Mouse (Mus musculus) ES-Bruce4 (cell line): Measurements from ENCODE around the gene Castor2. TPM values are rescaled to one million over a fixed set of nuclear protein-coding genes. Genes with fewer than 3 reads are reported as not detected.

Source experiments
- H3K27ac ChIP-seq: 2 replicates; pipeline ENCODE4 v1.5.1; 2012; ENCODE audit warnings: low read length, inconsistent platforms; ENCODE audit not compliant: insufficient read depth
- H3K27me3 ChIP-seq: 2 replicates; pipeline ENCODE4 v1.6.1; 2012; ENCODE audit warnings: mild to moderate bottlenecking, low read length, inconsistent platforms; ENCODE audit not compliant: control insufficient read depth, poor library complexity, insufficient read depth, severe bottlenecking
- H3K36me3 ChIP-seq: 2 replicates; pipeline ENCODE4 v1.6.1; 2012; ENCODE audit warnings: inconsistent platforms, mild to moderate bottlenecking, low read length, moderate library complexity; ENCODE audit not compliant: control insufficient read depth, poor library complexity, insufficient read depth, severe bottlenecking
- H3K4me1 ChIP-seq: one replicate; pipeline ENCODE4 v1.8.1; 2011; ENCODE audit warnings: low read length; ENCODE audit not compliant: control insufficient read depth, insufficient read depth
- H3K4me3 ChIP-seq: 2 replicates; pipeline ENCODE4 v1.5.1; 2011; ENCODE audit warnings: low read depth, mild to moderate bottlenecking, low read length
- H3K9ac ChIP-seq: 2 replicates; pipeline ENCODE4 v1.6.1; 2012; ENCODE audit warnings: low read depth, mild to moderate bottlenecking, inconsistent platforms; ENCODE audit not compliant: poor library complexity, severe bottlenecking
- H3K9me3 ChIP-seq: replicated peaks from 2 replicates; pipeline ENCODE4 v1.6.1; 2012; ENCODE audit warnings: mild to moderate bottlenecking, low read length, inconsistent platforms; ENCODE audit not compliant: control insufficient read depth, poor library complexity, insufficient read depth, severe bottlenecking
- CTCF ChIP-seq: IDR thresholded peaks from one replicate; pipeline ENCODE4 v1.8.1; 2011; ENCODE audit warnings: low read depth, low read length
- EP300 ChIP-seq: IDR thresholded peaks from 2 replicates; pipeline ENCODE4 v1.6.1; 2011; ENCODE audit warnings: low read depth, low read length; ENCODE audit not compliant: insufficient read depth
- POLR2A ChIP-seq: IDR thresholded peaks from one replicate; pipeline ENCODE4 v1.8.1; 2011; ENCODE audit warnings: low read length; ENCODE audit not compliant: insufficient read depth
- polyA plus RNA-seq: library from polyadenylated mRNA; stranded (reverse); fragments of >200 nt; gene quantifications from 2 replicates; pipeline ENCODE4 v1.2.4, GENCODE M21; 2011; ENCODE audit warnings: low read depth; ENCODE audit not compliant: missing spikeins, insufficient read depth, insufficient read length

Castor2 gene
- polyA plus RNA-seq, 1 experiment, result 11.1 TPM

- Histone ChIP-seq H3K36me3 (peaks cover 13% of the 10 kb centered on the region), H3K9me3 (no peaks in the 10 kb centered on the region), H3K4me1 (no peaks in the 10 kb centered on the region), H3K9ac (no peak overlapping the region), H3K27me3 (no peaks in the 10 kb centered on the region), H3K27ac (no peak overlapping the region), H3K4me3 (no peak overlapping the region)
- TF ChIP-seq CTCF (no peak), POLR2A (no peak), EP300 (no peak)
Observed at GRCm38 (mm10) chr5:134170167-134170566, 70.7 kb downstream of the Castor2 start.

- no peak overlapping the region for H3K9ac ChIP-seq
- no peak overlapping the region for H3K4me3 ChIP-seq
- no peaks in the 10 kb centered on the region for H3K27me3 ChIP-seq
- no peaks in the 10 kb centered on the region for H3K4me1 ChIP-seq
- TF ChIP-seq CTCF (peak; percentile 99), EP300 (peak; percentile 21; the same call in 1 of the 2 replicates), POLR2A (no peak)
- H3K9me3 ChIP-seq, result no peaks in the 10 kb centered on the region
- peaks cover 8% of the 10 kb centered on the region for H3K36me3 ChIP-seq
- no peak overlapping the region for H3K27ac ChIP-seq
Observed at GRCm38 (mm10) chr5:134173206-134173605, 73.7 kb downstream of the Castor2 start.

- no peak for TF ChIP-seq POLR2A
- no peak for TF ChIP-seq EP300
- TF ChIP-seq CTCF, result no peak
- H3K9me3 ChIP-seq, result no peaks in the 10 kb centered on the region
- peaks cover 8% of the 10 kb centered on the region for H3K36me3 ChIP-seq
- peak overlapping the region; percentile 92 for H3K4me3 ChIP-seq
- H3K27me3 ChIP-seq, result no peaks in the 10 kb centered on the region
- peak overlapping the region; percentile 70 for H3K27ac ChIP-seq
- no peaks in the 10 kb centered on the region for H3K4me1 ChIP-seq
- peak overlapping the region; percentile 93 for H3K9ac ChIP-seq
Observed at GRCm38 (mm10) chr5:134175696-134176095, 76.2 kb downstream of the Castor2 start.

- Histone ChIP-seq H3K27ac (peak within 1 kb of the TSS; percentile 76), H3K4me3 (peak within 1 kb of the TSS; percentile 92), H3K9me3 (no peaks in the 10 kb centered on the region), H3K9ac (peak within 1 kb of the TSS; percentile 93), H3K4me1 (no peaks in the 10 kb centered on the region), H3K36me3 (peaks cover 6% of the 10 kb centered on the region), H3K27me3 (no peaks in the 10 kb centered on the region)
- TF ChIP-seq EP300 (peak; percentile 36; the same call in 1 of the 2 replicates), CTCF (no peak), POLR2A (no peak)
Observed at GRCm38 (mm10) chr5:134176169-134176881, 76.8 kb downstream of the Castor2 start, which contains the start of gene Rcc1l. Rcc1l (minus strand) TSS chr5:134176774.

- peak overlapping the region; percentile 76 for H3K27ac ChIP-seq
- no peak for TF ChIP-seq EP300
- no peak for TF ChIP-seq POLR2A
- no peak for TF ChIP-seq CTCF
- no peaks in the 10 kb centered on the region for H3K4me1 ChIP-seq
- H3K4me3 ChIP-seq, result peak overlapping the region; percentile 28; the same call in 1 of the 2 replicates
- H3K9ac ChIP-seq, result no peak overlapping the region
- no peaks in the 10 kb centered on the region for H3K36me3 ChIP-seq
- H3K27me3 ChIP-seq, result no peaks in the 10 kb centered on the region
- H3K9me3 ChIP-seq, result no peaks in the 10 kb centered on the region
Observed at GRCm38 (mm10) chr5:134178536-134178935, 79.0 kb downstream of the Castor2 start.

GRCm38 (mm10) chr5:134179871-134180270 lies 80.4 kb downstream of the Castor2 start:
- Histone ChIP-seq H3K9ac (no peak overlapping the region), H3K27me3 (no peaks in the 10 kb centered on the region), H3K4me1 (no peaks in the 10 kb centered on the region), H3K4me3 (no peak overlapping the region), H3K9me3 (no peaks in the 10 kb centered on the region), H3K36me3 (no peaks in the 10 kb centered on the region), H3K27ac (no peak overlapping the region; the same call in 1 of the 2 replicates)
- TF ChIP-seq POLR2A (no peak), CTCF (peak; percentile 10), EP300 (no peak)
